Mouse (Mus musculus) heart, adult 8-10 months (tissue): ENCODE data around the gene 1700003E16Rik. TPM values are rescaled to one million over a fixed set of nuclear protein-coding genes. Genes with fewer than 3 reads are reported as not detected.

Source experiments
- DNase-seq: peaks from one replicate; pipeline ENCODE4 v3.0.0; 2022; ENCODE audit warnings: low spot score
- total RNA-seq, 4 experiments: library from RNA; stranded (reverse); gene quantifications; 2 replicates each; pipeline ENCODE4 v1.2.4; 2022

The 1700003E16Rik gene
- total RNA-seq, 4 experiments from 2014 or later = 0.16 to 0.41 (median 0.18) TPM

- DNase-seq = no peak
Measured at GRCm38 (mm10) chr6:83127419-83127818, 28.8 kb upstream of the 1700003E16Rik start.

GRCm38 (mm10) chr6:83131469-83132034 lies 24.7 kb upstream of the 1700003E16Rik start:
- DNase-seq = no peak

- DNase-seq = no peak
Measured at GRCm38 (mm10) chr6:83132176-83132919, 23.9 kb upstream of the 1700003E16Rik start.

GRCm38 (mm10) chr6:83134226-83134625 lies 22.0 kb upstream of the 1700003E16Rik start:
- DNase-seq = no peak

- DNase-seq = no peak
Measured at GRCm38 (mm10) chr6:83134951-83135513, 21.2 kb upstream of the 1700003E16Rik start, which contains the start of gene Rtkn. Gene Rtkn, plus strand, starts transcription at chr6:83135463.

- DNase-seq = no peak
Measured at GRCm38 (mm10) chr6:83135571-83136161, 20.5 kb upstream of the 1700003E16Rik start.

- no peak for DNase-seq
Measured at GRCm38 (mm10) chr6:83136291-83136880, 19.8 kb upstream of the 1700003E16Rik start.

GRCm38 (mm10) chr6:83136881-83137575 lies 19.2 kb upstream of the 1700003E16Rik start:
- DNase-seq = no peak

- peak; percentile 91 for DNase-seq
Measured at GRCm38 (mm10) chr6:83137576-83137950, 18.6 kb upstream of the 1700003E16Rik start.

GRCm38 (mm10) chr6:83138056-83138455 lies 18.1 kb upstream of the 1700003E16Rik start:
- no peak for DNase-seq

GRCm38 (mm10) chr6:83140044-83140443 lies 16.2 kb upstream of the 1700003E16Rik start:
- no peak for DNase-seq

- DNase-seq = no peak
Measured at GRCm38 (mm10) chr6:83141636-83142035, 14.6 kb upstream of the 1700003E16Rik start.

GRCm38 (mm10) chr6:83142211-83142731 lies 13.9 kb upstream of the 1700003E16Rik start:
- DNase-seq = no peak

GRCm38 (mm10) chr6:83142886-83143285 lies 13.3 kb upstream of the 1700003E16Rik start:
- DNase-seq = no peak

- DNase-seq = no peak
Measured at GRCm38 (mm10) chr6:83145209-83145608, 11.0 kb upstream of the 1700003E16Rik start.

- DNase-seq = no peak
Measured at GRCm38 (mm10) chr6:83145805-83146204, 10.4 kb upstream of the 1700003E16Rik start.

GRCm38 (mm10) chr6:83147280-83147679 lies 8.9 kb upstream of the 1700003E16Rik start:
- no peak for DNase-seq

- DNase-seq = no peak
Measured at GRCm38 (mm10) chr6:83151721-83152120, 4.5 kb upstream of the 1700003E16Rik start.

- DNase-seq = no peak
Measured at GRCm38 (mm10) chr6:83153038-83153437, 3.2 kb upstream of the 1700003E16Rik start.

- no peak for DNase-seq
Measured at GRCm38 (mm10) chr6:83153485-83153884, 2.7 kb upstream of the 1700003E16Rik start.

GRCm38 (mm10) chr6:83155552-83156238 lies 509 bp upstream of the 1700003E16Rik start:
- DNase-seq = no peak
